Mouse (Mus musculus) heart, adult 9 months (tissue): ENCODE results near the gene Nhsl1.
"Not testable (repeated sequence)": the region's sequence is repeated elsewhere in the genome, so short reads cannot be mapped to it uniquely, and the experiment has no call there.

Source experiments
- DNase-seq, 2 experiments: peaks; one replicate each; pipeline ENCODE4 v3.0.0; 2022; ENCODE audit warnings: low spot score in 2 of 2

Gene Nhsl1

GRCm38 (mm10) chr10:18528475-18528874 lies 209.7 kb downstream of the Nhsl1 start:
- peak in 1 of 2 experiments; percentile 30 for DNase-seq

- DNase-seq, result no peak
Observed at GRCm38 (mm10) chr10:18529177-18529576, 210.4 kb downstream of the Nhsl1 start.

GRCm38 (mm10) chr10:18530161-18530560 lies 211.4 kb downstream of the Nhsl1 start:
- DNase-seq, result no peak

GRCm38 (mm10) chr10:18532293-18532692 lies 213.5 kb downstream of the Nhsl1 start:
- no peak for DNase-seq

- no peak for DNase-seq
Observed at GRCm38 (mm10) chr10:18536889-18537288, 218.1 kb downstream of the Nhsl1 start.

- no peak for DNase-seq
Observed at GRCm38 (mm10) chr10:18545309-18545708, 226.5 kb downstream of the Nhsl1 start.

GRCm38 (mm10) chr10:18545813-18546235 lies 227.0 kb downstream of the Nhsl1 start, which contains the start of gene Hebp2:
Gene Hebp2, minus strand, starts transcription at chr10:18546076.
- peak; percentile 26 to 31 for DNase-seq

GRCm38 (mm10) chr10:18547381-18547780 lies 228.6 kb downstream of the Nhsl1 start:
- no peak for DNase-seq

- DNase-seq, result no peak
Observed at GRCm38 (mm10) chr10:18549321-18550216, 230.8 kb downstream of the Nhsl1 start.

- DNase-seq, result not testable (repeated sequence)
Observed at GRCm38 (mm10) chr10:18559076-18559475, 240.3 kb downstream of the Nhsl1 start.

GRCm38 (mm10) chr10:18561445-18561844 lies 242.7 kb downstream of the Nhsl1 start:
- DNase-seq, result no peak

GRCm38 (mm10) chr10:18562940-18563339 lies 244.2 kb downstream of the Nhsl1 start:
- DNase-seq, result no peak

GRCm38 (mm10) chr10:18572581-18572980 lies 253.8 kb downstream of the Nhsl1 start:
- no peak for DNase-seq
